Mouse (Mus musculus): ENCODE measurements at regions not wholly inside any gene's neighbourhood (a gene's known extent, or its start where the extent isn't known, plus 50 kb on each side); places are given as distances from the start of the nearest gene placed in this dataset.
A peak's percentile ranks its signal among the peaks of the same experiment; 100 is the strongest.

DNA sequence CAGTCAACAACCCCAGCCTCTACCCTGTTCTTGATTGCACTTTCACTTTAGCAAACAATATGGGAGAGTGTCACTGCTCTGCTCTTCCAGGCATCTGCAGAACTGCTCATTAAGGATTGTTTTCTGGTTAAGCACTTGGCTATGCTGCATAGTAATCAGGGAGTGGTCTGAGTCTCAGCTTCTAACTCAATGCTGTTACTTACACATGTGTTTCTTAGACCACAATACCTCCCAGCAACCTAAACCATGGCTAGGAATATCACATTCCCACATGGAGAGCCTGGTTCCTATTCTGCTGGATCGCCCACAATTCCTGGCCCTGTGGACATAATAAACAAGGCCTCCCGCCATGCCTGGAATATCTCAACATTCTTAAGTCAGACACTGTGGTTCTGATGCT, 493.3 kb upstream of the Id2 start:
- 91% methylated on average over 2 of the region's 2 CpGs for WGBS
- ATAC-seq (no peak), DNase-seq (no peak)
- Histone ChIP-seq H3K9ac (no peak overlapping the region), H3K36me3 (ENCODE audit: insufficient read depth) (no peaks in the 10 kb centered on the region), H3K4me3 (ENCODE audit: low read depth, low read length) (no peak overlapping the region), H3K9me3 (ENCODE audit: low read length) (no peaks in the 10 kb centered on the region), H3K4me2 (ENCODE audit: low read depth) (no peak overlapping the region), H3K27me3 (ENCODE audit: insufficient read depth, low read length) (no peaks in the 10 kb centered on the region), H3K4me1 (ENCODE audit: insufficient read depth) (no peaks in the 10 kb centered on the region), H3K27ac (ENCODE audit: low read depth, low read length) (no peak overlapping the region)
- TF ChIP-seq CTCF (IDR thresholded peaks at IDR 0.05; ENCODE audit: low read depth): no peak

DNA sequence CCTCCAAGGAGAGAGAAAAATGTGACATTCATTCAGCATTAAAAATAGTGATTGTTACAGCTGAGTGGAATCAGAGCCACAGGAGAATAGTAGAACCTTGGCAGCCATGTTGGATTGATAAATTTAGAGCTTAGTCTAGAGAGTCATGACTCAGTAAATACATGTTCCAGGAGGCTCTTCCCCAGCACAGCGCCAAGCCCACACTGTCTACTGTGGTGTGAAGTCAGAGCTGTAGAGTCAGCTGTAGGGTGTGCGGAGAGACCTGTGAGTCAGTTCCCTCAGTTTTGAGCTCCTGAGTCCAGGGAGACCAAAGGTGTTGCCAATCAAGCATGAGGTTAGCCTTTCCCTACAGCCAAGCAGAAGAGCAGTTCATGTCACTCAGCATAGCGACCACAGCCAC, 488.8 kb upstream of the Id2 start:
- Histone ChIP-seq H3K36me3 (ENCODE audit: insufficient read depth) (no peaks in the 10 kb centered on the region), H3K27ac (ENCODE audit: low read depth, low read length) (no peak overlapping the region), H3K9ac (no peak overlapping the region), H3K4me3 (ENCODE audit: low read depth, low read length) (no peak overlapping the region), H3K4me1 (ENCODE audit: insufficient read depth) (no peaks in the 10 kb centered on the region), H3K4me2 (ENCODE audit: low read depth) (no peak overlapping the region), H3K9me3 (ENCODE audit: low read length) (no peaks in the 10 kb centered on the region), H3K27me3 (ENCODE audit: insufficient read depth, low read length) (no peaks in the 10 kb centered on the region)
- TF ChIP-seq CTCF (IDR thresholded peaks at IDR 0.05; ENCODE audit: low read depth): no peak
- no peak for ATAC-seq
- no peak for DNase-seq
- 98% methylated on average over 3 of the region's 3 CpGs for WGBS

GRCm38 (mm10) chr12:25579407-25579806, 482.5 kb upstream of the Id2 start:
- ATAC-seq: no peak
- Histone ChIP-seq H3K27ac (ENCODE audit: low read depth, low read length) (no peak overlapping the region), H3K27me3 (ENCODE audit: insufficient read depth, low read length) (no peaks in the 10 kb centered on the region), H3K9me3 (ENCODE audit: low read length) (no peaks in the 10 kb centered on the region), H3K36me3 (ENCODE audit: insufficient read depth) (no peaks in the 10 kb centered on the region), H3K4me1 (ENCODE audit: insufficient read depth) (no peaks in the 10 kb centered on the region), H3K4me2 (ENCODE audit: low read depth) (no peak overlapping the region), H3K9ac (no peak overlapping the region), H3K4me3 (ENCODE audit: low read depth, low read length) (no peak overlapping the region)
- 78% methylated on average over 8 of the region's 8 CpGs for WGBS
- TF ChIP-seq CTCF (IDR thresholded peaks at IDR 0.05; ENCODE audit: low read depth): no peak
- DNase-seq: no peak

- WGBS: 85% methylated on average over 2 of the region's 2 CpGs
- Histone ChIP-seq H3K4me3 (ENCODE audit: low read depth, low read length) (no peak overlapping the region), H3K27me3 (ENCODE audit: insufficient read depth, low read length) (no peaks in the 10 kb centered on the region), H3K9me3 (ENCODE audit: low read length) (no peaks in the 10 kb centered on the region), H3K9ac (no peak overlapping the region), H3K36me3 (ENCODE audit: insufficient read depth) (no peaks in the 10 kb centered on the region), H3K4me1 (ENCODE audit: insufficient read depth) (no peaks in the 10 kb centered on the region), H3K4me2 (ENCODE audit: low read depth) (no peak overlapping the region), H3K27ac (ENCODE audit: low read depth, low read length) (no peak overlapping the region)
- ATAC-seq (no peak), DNase-seq (no peak)
- TF ChIP-seq CTCF (IDR thresholded peaks at IDR 0.05; ENCODE audit: low read depth): no peak
Measured at GRCm38 (mm10) chr12:25565131-25565530, 468.2 kb upstream of the Id2 start.

- DNase-seq: no peak
- TF ChIP-seq CTCF (IDR thresholded peaks at IDR 0.05; ENCODE audit: low read depth): no peak
- no peak for ATAC-seq
- Histone ChIP-seq H3K4me2 (ENCODE audit: low read depth) (no peak overlapping the region), H3K4me3 (ENCODE audit: low read depth, low read length) (no peak overlapping the region), H3K9ac (no peak overlapping the region), H3K27ac (ENCODE audit: low read depth, low read length) (no peak overlapping the region), H3K9me3 (ENCODE audit: low read length) (no peaks in the 10 kb centered on the region), H3K36me3 (ENCODE audit: insufficient read depth) (no peaks in the 10 kb centered on the region), H3K4me1 (ENCODE audit: insufficient read depth) (no peaks in the 10 kb centered on the region), H3K27me3 (ENCODE audit: insufficient read depth, low read length) (no peaks in the 10 kb centered on the region)
Measured at GRCm38 (mm10) chr12:25559601-25560000, 462.7 kb upstream of the Id2 start.

DNA sequence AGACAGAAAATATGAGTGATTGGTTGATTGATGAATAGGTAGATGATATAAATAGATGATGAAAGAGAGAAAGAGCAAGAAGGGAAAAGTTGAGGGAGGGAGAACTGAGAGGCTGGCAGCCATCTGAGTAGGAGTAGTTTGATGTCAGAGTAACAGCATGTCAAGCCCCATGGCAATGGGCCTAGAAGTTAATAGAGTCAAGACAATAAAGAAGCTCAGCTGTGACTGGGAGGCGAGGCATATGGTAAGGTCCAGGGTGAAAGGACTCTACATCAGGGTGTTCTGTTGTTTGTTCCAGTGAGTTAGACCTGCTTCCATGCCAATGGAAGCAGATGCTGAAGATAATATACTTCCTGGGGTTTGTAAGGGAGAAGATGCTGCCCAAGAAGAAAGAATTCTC, 456.7 kb upstream of the Id2 start:
- ATAC-seq (no peak), DNase-seq (no peak)
- Histone ChIP-seq H3K4me3 (ENCODE audit: low read depth, low read length) (no peak overlapping the region), H3K9me3 (ENCODE audit: low read length) (no peaks in the 10 kb centered on the region), H3K4me1 (ENCODE audit: insufficient read depth) (no peaks in the 10 kb centered on the region), H3K36me3 (ENCODE audit: insufficient read depth) (no peaks in the 10 kb centered on the region), H3K9ac (no peak overlapping the region), H3K27ac (ENCODE audit: low read depth, low read length) (no peak overlapping the region), H3K27me3 (ENCODE audit: insufficient read depth, low read length) (no peaks in the 10 kb centered on the region), H3K4me2 (ENCODE audit: low read depth) (no peak overlapping the region)
- no peak for TF ChIP-seq CTCF (IDR thresholded peaks at IDR 0.05; ENCODE audit: low read depth)
- 67% methylated on average over 1 of the region's 1 CpGs for WGBS

DNA sequence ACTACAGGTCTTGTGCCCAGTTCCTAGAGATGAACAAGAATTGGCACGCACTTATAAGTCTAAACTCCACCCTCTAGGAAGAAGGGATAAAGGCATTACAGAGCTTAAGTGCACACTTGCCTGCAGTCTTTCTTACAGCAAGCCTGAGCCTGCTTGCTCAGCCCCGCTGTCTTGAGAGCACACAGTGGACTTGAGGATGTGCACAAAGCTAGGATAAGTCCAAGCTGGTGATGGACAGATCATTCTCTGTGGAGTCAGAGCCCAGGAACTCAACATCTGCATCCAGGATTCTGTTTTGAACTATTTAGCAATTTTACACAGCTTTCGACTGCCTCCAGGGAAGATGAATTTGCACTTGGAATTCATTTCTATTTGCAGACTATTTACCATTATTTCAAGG, 452.8 kb upstream of the Id2 start:
- no peaks in the 10 kb centered on the region for H3K27me3 ChIP-seq (ENCODE audit: insufficient read depth, low read length)
- no peaks in the 10 kb centered on the region for H3K36me3 ChIP-seq (ENCODE audit: insufficient read depth)
- H3K9me3 ChIP-seq (ENCODE audit: low read length): no peaks in the 10 kb centered on the region
- H3K9ac ChIP-seq: no peak overlapping the region
- DNase-seq (no peak), ATAC-seq (no peak)
- TF ChIP-seq CTCF (IDR thresholded peaks at IDR 0.05; ENCODE audit: low read depth): no peak
- no peaks in the 10 kb centered on the region for H3K4me1 ChIP-seq (ENCODE audit: insufficient read depth)
- no peak overlapping the region for H3K4me2 ChIP-seq (ENCODE audit: low read depth)
- H3K27ac ChIP-seq (ENCODE audit: low read depth, low read length): no peak overlapping the region
- no peak overlapping the region for H3K4me3 ChIP-seq (ENCODE audit: low read depth, low read length)
- 87% methylated on average over 3 of the region's 3 CpGs for WGBS

DNA sequence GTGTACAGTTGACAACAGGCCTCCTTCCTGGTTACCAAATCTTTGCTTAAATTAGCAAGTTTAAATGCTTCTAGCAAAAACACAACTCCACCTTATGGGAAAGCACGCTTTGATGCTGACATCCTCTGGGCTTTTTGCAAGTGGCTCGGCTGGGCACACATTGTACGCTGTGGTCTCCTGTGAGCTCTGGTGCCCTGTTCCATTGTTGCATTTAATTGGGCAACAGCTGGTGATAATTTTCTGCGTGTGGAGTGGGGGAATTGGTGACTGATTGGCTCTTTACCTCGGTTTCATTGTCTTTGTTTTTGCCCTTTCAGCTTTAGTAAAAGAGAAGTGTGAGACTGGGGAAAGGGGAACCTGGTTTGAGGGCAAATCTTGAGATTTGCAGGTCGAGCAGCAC, 447.3 kb upstream of the Id2 start:
- DNase-seq (peak; percentile 25), ATAC-seq (no peak)
- H3K4me1 ChIP-seq (ENCODE audit: insufficient read depth): no peaks in the 10 kb centered on the region
- WGBS: 18% methylated on average over 6 of the region's 6 CpGs
- no peaks in the 10 kb centered on the region for H3K9me3 ChIP-seq (ENCODE audit: low read length)
- no peak overlapping the region for H3K4me3 ChIP-seq (ENCODE audit: low read depth, low read length)
- H3K9ac ChIP-seq: no peak overlapping the region
- no peak overlapping the region for H3K4me2 ChIP-seq (ENCODE audit: low read depth)
- no peaks in the 10 kb centered on the region for H3K36me3 ChIP-seq (ENCODE audit: insufficient read depth)
- H3K27me3 ChIP-seq (ENCODE audit: insufficient read depth, low read length): no peaks in the 10 kb centered on the region
- TF ChIP-seq CTCF (IDR thresholded peaks at IDR 0.05; ENCODE audit: low read depth): no peak
- H3K27ac ChIP-seq (ENCODE audit: low read depth, low read length): no peak overlapping the region

Data from forebrain, postnatal 0 days (tissue).